Mouse (Mus musculus) thymus, adult 2 months (tissue): ENCODE measurements around the gene Catip. TPM values are rescaled to one million over a fixed set of nuclear protein-coding genes. Genes with fewer than 3 reads are reported as not detected.

Experiments
- DNase-seq: peaks from one replicate; pipeline ENCODE4 v3.0.0; 2021
- H3K27ac ChIP-seq: fragments of 200-500 bp; 2 replicates; pipeline ENCODE4 v1.5.1; 2012; ENCODE audit warnings: low read length, control low read depth; ENCODE audit not compliant: control insufficient read depth, insufficient read depth
- H3K27me3 ChIP-seq: fragments of 200-500 bp; 2 replicates; pipeline ENCODE4 v1.6.1; 2012; ENCODE audit warnings: mild to moderate bottlenecking, low read length, moderate library complexity, mixed read lengths; ENCODE audit not compliant: control insufficient read depth, insufficient read depth
- H3K36me3 ChIP-seq: fragments of 200-500 bp; 2 replicates; pipeline ENCODE4 v1.6.1; 2012; ENCODE audit warnings: mild to moderate bottlenecking, low read length, moderate library complexity; ENCODE audit not compliant: control insufficient read depth, insufficient read depth
- H3K4me1 ChIP-seq: fragments of 200-500 bp; replicated peaks from 2 replicates; pipeline ENCODE4 v1.6.1; 2012; ENCODE audit warnings: low read length; ENCODE audit not compliant: control insufficient read depth, insufficient read depth
- H3K4me3 ChIP-seq: fragments of 200-500 bp; 2 replicates; pipeline ENCODE4 v1.5.1; 2012; ENCODE audit warnings: mild to moderate bottlenecking, low read length, control low read depth, moderate library complexity; ENCODE audit not compliant: control insufficient read depth, insufficient read depth
- CTCF ChIP-seq: fragments of 200-500 bp; IDR thresholded peaks from 2 replicates; pipeline ENCODE4 v1.5.1; 2012; ENCODE audit warnings: mild to moderate bottlenecking, control low read depth, low read length, moderate library complexity, borderline replicate concordance; ENCODE audit not compliant: control insufficient read depth, poor library complexity, insufficient read depth; ENCODE audit errors: extremely low read depth
- POLR2A ChIP-seq: fragments of 200-500 bp; IDR thresholded peaks from 2 replicates; pipeline ENCODE4 v1.6.1; 2012; ENCODE audit warnings: mild to moderate bottlenecking, low read length, control low read depth, moderate library complexity; ENCODE audit not compliant: control insufficient read depth, poor library complexity, insufficient read depth; ENCODE audit errors: extremely low read depth
- WGBS: fragments of 180-500 bp; shearing (Covaris S2); methylation state at CpG from one replicate; pipeline ENCODE4 v1.1.7; 2018; 5-methylcytosine and 5-hydroxymethylcytosine counted together
- polyA plus RNA-seq: library from polyadenylated mRNA; depleted of rRNA; stranded (reverse); fragments of >200 nt; gene quantifications from 2 replicates; pipeline ENCODE4 v1.2.3, GENCODE M21; 2012

Gene Catip
- polyA plus RNA-seq, 1 experiment = 0.13 TPM

DNA sequence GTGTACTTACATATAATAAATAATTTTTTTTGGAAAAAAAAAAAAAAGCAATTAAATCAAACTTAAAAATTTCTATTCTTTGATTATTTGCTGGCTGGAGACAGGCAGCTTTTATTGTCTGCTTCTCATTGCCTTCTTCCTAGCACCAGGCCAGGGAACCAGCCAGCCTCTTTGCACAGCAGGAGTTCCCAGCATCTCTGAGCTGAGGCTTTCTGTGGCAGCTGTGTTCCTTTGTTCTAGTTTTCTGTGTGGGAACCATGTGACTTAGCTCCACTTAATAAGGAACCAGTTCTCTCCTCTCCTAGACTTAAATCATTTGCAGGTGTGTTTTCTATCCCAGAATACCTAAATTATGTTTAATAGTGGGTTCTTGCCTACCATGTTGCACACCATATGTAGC is 4.4 kb upstream of the Catip start:
- H3K4me3 ChIP-seq = no peak overlapping the region
- TF ChIP-seq CTCF (no peak), POLR2A (no peak)
- H3K36me3 ChIP-seq = no peaks in the 10 kb centered on the region
- no peaks in the 10 kb centered on the region for H3K27me3 ChIP-seq
- no peak for DNase-seq
- H3K4me1 ChIP-seq = no peaks in the 10 kb centered on the region
- no peak overlapping the region for H3K27ac ChIP-seq

- Histone ChIP-seq H3K4me3 (no peak overlapping the region), H3K4me1 (peaks cover 6% of the 10 kb centered on the region), H3K27me3 (no peaks in the 10 kb centered on the region), H3K36me3 (no peaks in the 10 kb centered on the region), H3K27ac (no peak overlapping the region)
- 61% methylated on average over 5 of the region's 5 CpGs for WGBS
- DNase-seq = no peak
- TF ChIP-seq POLR2A = no peak
These were observed 1.9 kb upstream of the Catip start for GRCm38 (mm10) chr1:74359952-74360517.

GRCm38 (mm10) chr1:74362325-74363229 is 669 bp downstream of the Catip start:
- H3K27ac ChIP-seq = no peak overlapping the region
- H3K27me3 ChIP-seq = no peaks in the 10 kb centered on the region
- TF ChIP-seq POLR2A (no peak), CTCF (no peak)
- H3K4me3 ChIP-seq = no peak overlapping the region
- H3K4me1 ChIP-seq = peaks cover 6% of the 10 kb centered on the region
- 90% methylated on average over 17 of the region's 17 CpGs for WGBS
- H3K36me3 ChIP-seq = no peaks in the 10 kb centered on the region
- DNase-seq = no peak

GRCm38 (mm10) chr1:74363437-74363836 is 1.5 kb downstream of the Catip start:
- H3K27me3 ChIP-seq = no peaks in the 10 kb centered on the region
- H3K4me3 ChIP-seq = no peak overlapping the region
- peaks cover 13% of the 10 kb centered on the region for H3K4me1 ChIP-seq
- no peak for TF ChIP-seq CTCF
- no peak for TF ChIP-seq POLR2A
- WGBS = 97% methylated on average over 5 of the region's 5 CpGs
- no peaks in the 10 kb centered on the region for H3K36me3 ChIP-seq
- H3K27ac ChIP-seq = no peak overlapping the region
- no peak for DNase-seq

DNA sequence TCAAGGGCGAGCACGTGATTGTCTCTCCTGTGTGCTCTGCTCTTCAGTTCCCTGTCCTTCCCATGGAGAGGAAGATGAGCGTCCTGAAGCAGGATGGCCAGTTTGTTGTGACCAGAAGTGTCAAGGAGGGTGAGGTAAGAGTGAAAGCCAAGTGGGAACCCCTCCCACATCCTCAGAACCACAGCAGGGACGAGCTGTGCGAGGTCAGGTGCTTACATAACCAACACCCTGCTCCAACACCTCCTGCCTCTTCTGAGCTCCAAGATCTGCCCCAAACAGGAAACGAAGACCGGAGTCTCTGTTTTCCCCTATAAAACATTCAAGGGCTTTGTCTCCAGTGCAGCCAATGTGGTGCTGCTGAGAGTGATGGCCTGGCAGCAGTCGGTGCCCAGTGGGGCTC is 2.4 kb downstream of the Catip start:
- WGBS = 28% methylated on average over 8 of the region's 8 CpGs
- no peak for DNase-seq
- no peaks in the 10 kb centered on the region for H3K36me3 ChIP-seq
- no peak for TF ChIP-seq CTCF
- no peak for TF ChIP-seq POLR2A
- H3K27ac ChIP-seq = no peak overlapping the region
- H3K4me3 ChIP-seq = no peak overlapping the region
- no peaks in the 10 kb centered on the region for H3K27me3 ChIP-seq
- H3K4me1 ChIP-seq = peaks cover 13% of the 10 kb centered on the region

DNA sequence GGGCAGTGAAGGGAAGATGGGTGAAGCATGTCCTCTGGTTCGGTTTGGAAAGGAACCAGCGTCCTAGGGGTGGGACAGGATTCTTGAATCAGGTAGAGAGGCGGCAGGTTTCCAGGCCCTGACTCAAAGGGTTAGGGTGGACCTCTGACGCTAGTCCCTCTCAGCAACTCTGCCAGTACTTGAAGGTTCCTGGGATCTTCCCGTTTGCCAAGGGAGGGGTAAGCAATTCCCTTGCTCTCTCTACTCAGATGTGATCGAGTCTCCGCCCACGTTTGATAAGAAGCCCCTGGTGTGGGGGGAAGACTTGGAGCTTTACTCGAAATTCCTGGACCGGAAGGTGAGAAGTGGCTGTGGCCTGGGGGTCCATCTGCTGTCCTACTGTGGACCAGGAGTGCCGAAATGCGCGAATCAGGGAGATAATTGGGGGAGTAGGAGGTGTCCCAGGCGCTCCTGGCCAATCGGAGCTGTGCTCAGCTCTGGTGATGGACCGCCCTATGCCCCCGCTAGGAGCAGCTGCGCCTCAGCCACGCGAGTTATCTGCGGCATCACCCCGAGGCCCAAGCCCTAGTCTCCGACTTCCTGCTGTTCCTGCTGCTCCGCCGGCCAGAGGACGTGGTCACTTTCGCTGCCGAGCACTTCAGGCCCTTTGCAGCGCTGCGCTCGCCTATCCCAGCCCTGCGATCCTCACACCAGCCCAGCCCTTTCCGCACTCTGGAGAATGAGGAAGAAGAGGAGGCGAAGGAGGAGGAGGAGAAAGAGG is 6.2 kb downstream of the Catip start:
- H3K27me3 ChIP-seq = no peaks in the 10 kb centered on the region
- peak overlapping the region; percentile 25 for H3K4me3 ChIP-seq
- TF ChIP-seq POLR2A (no peak), CTCF (no peak)
- H3K4me1 ChIP-seq = peaks cover 13% of the 10 kb centered on the region
- DNase-seq = no peak
- WGBS = 23% methylated on average over 34 of the region's 34 CpGs
- no peaks in the 10 kb centered on the region for H3K36me3 ChIP-seq
- no peak overlapping the region for H3K27ac ChIP-seq
